Mouse (Mus musculus) C2C12 (cell line): ENCODE data around the gene Gm5788.
"Not testable (repeated sequence)": the region's sequence is repeated elsewhere in the genome, so short reads cannot be mapped to it uniquely, and the experiment has no call there.

ENCODE experiments used
- CEBPB ChIP-seq: IDR thresholded peaks from one replicate; pipeline ENCODE4 v1.6.1; 2011; ENCODE audit warnings: low read depth, mild to moderate bottlenecking, control low read depth, moderate library complexity
- CTCF ChIP-seq: IDR thresholded peaks from one replicate; pipeline ENCODE4 v1.5.1; 2011; ENCODE audit not compliant: control insufficient read depth, insufficient read depth, insufficient read length
- FOSL1 ChIP-seq: IDR thresholded peaks from one replicate; pipeline ENCODE4 v1.8.0; 2011; ENCODE audit warnings: mild to moderate bottlenecking, low read length; ENCODE audit not compliant: poor library complexity, insufficient read depth, severe bottlenecking
- MAX ChIP-seq: IDR thresholded peaks from one replicate; pipeline ENCODE4 v1.6.1; 2011; ENCODE audit warnings: mild to moderate bottlenecking, control low read depth
- MYOD1 ChIP-seq: IDR thresholded peaks from one replicate; pipeline ENCODE4 v1.6.1; 2011; ENCODE audit warnings: low read depth; ENCODE audit not compliant: control insufficient read depth, insufficient read length
- MYOG ChIP-seq: IDR thresholded peaks from one replicate; pipeline ENCODE4 v1.6.1; 2011; ENCODE audit not compliant: control insufficient read depth, insufficient read length; ENCODE audit errors: extremely low read depth
- USF1 ChIP-seq: IDR thresholded peaks from one replicate; pipeline ENCODE4 v1.6.1; 2011; ENCODE audit warnings: low read depth, mild to moderate bottlenecking, control low read depth, moderate library complexity

DNA sequence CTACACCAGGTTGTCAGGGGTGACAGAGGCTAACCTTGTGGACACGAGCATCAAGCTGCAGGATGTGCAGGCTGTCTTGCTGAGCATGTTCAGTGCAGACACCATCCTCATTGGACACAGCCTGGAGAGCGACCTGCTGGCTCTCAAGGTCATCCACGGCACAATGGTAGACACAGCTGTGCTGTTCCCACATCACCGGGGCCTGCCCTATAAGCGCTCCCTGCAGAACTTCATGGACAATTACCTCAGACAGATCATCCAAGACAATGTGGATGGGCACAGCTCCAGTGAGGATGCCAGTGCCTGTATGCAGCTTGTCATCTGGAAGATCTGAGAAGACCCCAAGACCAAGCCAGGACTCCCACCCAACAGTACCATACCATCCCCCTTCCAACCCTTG, 12.0 kb upstream of the Gm5788 start:
- TF ChIP-seq CTCF, MYOG, MAX, MYOD1, CEBPB, USF1, FOSL1: not testable (repeated sequence)
